Mouse (Mus musculus) forebrain, embryonic 16.5 days (tissue): ENCODE data around the gene Dcaf4. TPM values are rescaled to one million over a fixed set of nuclear protein-coding genes. Genes with fewer than 3 reads are reported as not detected.

Experiments used
- ATAC-seq: fragments of 200-750 bp; cut with Nextera tagmentation; 2 replicates; pipeline ENCODE4 v1.8.0; 2017; ENCODE audit warnings: mild to moderate bottlenecking, moderate library complexity
- H3K27ac ChIP-seq: fragments of 300-500 bp; sonication (generic); 2 replicates; pipeline ENCODE4 v1.5.1; 2014; ENCODE audit warnings: low read length, control low read depth
- H3K27me3 ChIP-seq: fragments of 300-500 bp; sonication (generic); replicated peaks from 2 replicates; pipeline ENCODE4 v1.6.1; 2014; ENCODE audit warnings: low read length; ENCODE audit not compliant: control insufficient read depth, insufficient read depth
- H3K36me3 ChIP-seq: fragments of 300-500 bp; sonication (generic); 2 replicates; pipeline ENCODE4 v1.6.1; 2014; ENCODE audit not compliant: control insufficient read depth, insufficient read depth
- H3K4me1 ChIP-seq: fragments of 300-500 bp; sonication (generic); replicated peaks from 2 replicates; pipeline ENCODE4 v1.6.1; 2014; ENCODE audit warnings: low read length; ENCODE audit not compliant: control insufficient read depth, insufficient read depth
- H3K4me2 ChIP-seq: fragments of 300-500 bp; sonication (generic); 2 replicates; pipeline ENCODE4 v1.6.1; 2014; ENCODE audit warnings: mild to moderate bottlenecking, low read length, control low read depth
- H3K4me3 ChIP-seq: fragments of 300-500 bp; sonication (generic); replicated peaks from 2 replicates; pipeline ENCODE4 v1.5.1; 2014; ENCODE audit warnings: mild to moderate bottlenecking, low read length, control low read depth
- H3K9ac ChIP-seq: fragments of 300-500 bp; sonication (generic); replicated peaks from 2 replicates; pipeline ENCODE4 v1.6.1; 2014; ENCODE audit warnings: low read depth, low read length, control low read depth
- H3K9me3 ChIP-seq: fragments of 300-500 bp; sonication (generic); 2 replicates; pipeline ENCODE4 v1.6.1; 2016; ENCODE audit warnings: low read length; ENCODE audit not compliant: control insufficient read depth
- WGBS: fragments of 180-500 bp; shearing (Covaris S2); extraction: QIAGEN DNeasy Blood & Tissue Kit; methylation state at CpG from one replicate; pipeline ENCODE4 v1.1.7; 2014; 5-methylcytosine and 5-hydroxymethylcytosine counted together
- polyA plus RNA-seq: library from polyadenylated mRNA; unstranded; fragments of >200 nt; fragmentation: Nextera tagmentation; extraction: Ambion mirVana; gene quantifications from 2 replicates; pipeline ENCODE4 v1.2.1, GENCODE M21; 2015

The Dcaf4 gene
- polyA plus RNA-seq, 1 experiment from 2014 or later = 51.1 TPM

- under 1% methylated on average over 24 of the region's 24 CpGs for WGBS
- Histone ChIP-seq H3K9ac (peak overlapping the region; percentile 66), H3K4me2 (peak overlapping the region; percentile 99), H3K27me3 (no peaks in the 10 kb centered on the region), H3K36me3 (no peaks in the 10 kb centered on the region), H3K9me3 (no peaks in the 10 kb centered on the region), H3K4me1 (peaks cover 28% of the 10 kb centered on the region), H3K27ac (no peak overlapping the region), H3K4me3 (peak overlapping the region; percentile 78)
- ATAC-seq = no peak
Measured at GRCm38 (mm10) chr12:83484855-83485745, 35.2 kb upstream of the Dcaf4 start.

GRCm38 (mm10) chr12:83485911-83486670 is 34.2 kb upstream of the Dcaf4 start:
- 0 out of 2 replicates have a peak, but pooled peaks have one; percentile 15 for ATAC-seq
- Histone ChIP-seq H3K9me3 (no peaks in the 10 kb centered on the region), H3K9ac (peak overlapping the region; percentile 66), H3K4me2 (peak overlapping the region; percentile 99), H3K4me3 (peak overlapping the region; percentile 78), H3K36me3 (no peaks in the 10 kb centered on the region), H3K27ac (peak overlapping the region; percentile 32), H3K4me1 (peaks cover 28% of the 10 kb centered on the region), H3K27me3 (no peaks in the 10 kb centered on the region)
- WGBS = under 1% methylated on average over 53 of the region's 53 CpGs

- H3K9me3 ChIP-seq = peaks cover 3% of the 10 kb centered on the region; the same call in 1 of the 2 replicates
- no peaks in the 10 kb centered on the region for H3K36me3 ChIP-seq
- H3K9ac ChIP-seq = peak overlapping the region; percentile 66
- H3K27ac ChIP-seq = peak overlapping the region; percentile 77
- peaks cover 28% of the 10 kb centered on the region for H3K4me1 ChIP-seq
- ATAC-seq = peak; percentile 53
- peak overlapping the region; percentile 99 for H3K4me2 ChIP-seq
- under 1% methylated on average over 73 of the region's 73 CpGs for WGBS
- H3K4me3 ChIP-seq = peak overlapping the region; percentile 78
- no peaks in the 10 kb centered on the region for H3K27me3 ChIP-seq
Measured at GRCm38 (mm10) chr12:83486671-83487461, 33.4 kb upstream of the Dcaf4 start.

GRCm38 (mm10) chr12:83487476-83487991 is 32.7 kb upstream of the Dcaf4 start, which contains the start of gene Dpf3:
Dpf3 (minus strand) TSS chr12:83487716.
- WGBS = under 1% methylated on average over 31 of the region's 31 CpGs
- peaks cover 3% of the 10 kb centered on the region; the same call in 1 of the 2 replicates for H3K9me3 ChIP-seq
- H3K4me2 ChIP-seq = peak within 1 kb of the TSS; percentile 99

GRCm38 (mm10) chr12:83488211-83488941 is 31.9 kb upstream of the Dcaf4 start:
- peak overlapping the region; percentile 78 for H3K4me3 ChIP-seq
- peaks cover 3% of the 10 kb centered on the region; the same call in 1 of the 2 replicates for H3K9me3 ChIP-seq
- no peak overlapping the region for H3K9ac ChIP-seq
- peak overlapping the region; percentile 99 for H3K4me2 ChIP-seq
- H3K27me3 ChIP-seq = no peaks in the 10 kb centered on the region
- peaks cover 28% of the 10 kb centered on the region for H3K4me1 ChIP-seq
- no peak overlapping the region for H3K27ac ChIP-seq
- under 1% methylated on average over 29 of the region's 29 CpGs for WGBS
- ATAC-seq = no peak
- H3K36me3 ChIP-seq = no peaks in the 10 kb centered on the region

More at GRCm38 (mm10) chr12:83487476-83487991, 32.7 kb upstream of the Dcaf4 start, which contains the start of gene Dpf3:
- Histone ChIP-seq H3K27me3 (no peaks in the 10 kb centered on the region), H3K36me3 (no peaks in the 10 kb centered on the region), H3K4me3 (peak within 1 kb of the TSS; percentile 78), H3K27ac (peak within 1 kb of the TSS; percentile 77), H3K9ac (peak within 1 kb of the TSS; percentile 66), H3K4me1 (peaks cover 28% of the 10 kb centered on the region)
- ATAC-seq = peak; percentile 92

GRCm38 (mm10) chr12:83489748-83490147 is 30.5 kb upstream of the Dcaf4 start:
- no peak overlapping the region for H3K4me3 ChIP-seq
- ATAC-seq = no peak
- WGBS = 29% methylated on average over 2 of the region's 2 CpGs

GRCm38 (mm10) chr12:83491609-83492008 is 28.7 kb upstream of the Dcaf4 start:
- Histone ChIP-seq H3K9me3 (peaks cover 3% of the 10 kb centered on the region; the same call in 1 of the 2 replicates), H3K27me3 (no peaks in the 10 kb centered on the region), H3K4me3 (no peak overlapping the region), H3K36me3 (no peaks in the 10 kb centered on the region), H3K27ac (no peak overlapping the region), H3K9ac (no peak overlapping the region), H3K4me1 (peaks cover 15% of the 10 kb centered on the region), H3K4me2 (no peak overlapping the region)
- ATAC-seq = no peak
- 79% methylated on average over 1 of the region's 1 CpGs for WGBS

More at GRCm38 (mm10) chr12:83489748-83490147, 30.5 kb upstream of the Dcaf4 start:
- H3K36me3 ChIP-seq = no peaks in the 10 kb centered on the region
- H3K9me3 ChIP-seq = peaks cover 3% of the 10 kb centered on the region; the same call in 1 of the 2 replicates
- H3K27ac ChIP-seq = no peak overlapping the region
- no peak overlapping the region for H3K9ac ChIP-seq
- H3K27me3 ChIP-seq = no peaks in the 10 kb centered on the region
- peaks cover 23% of the 10 kb centered on the region for H3K4me1 ChIP-seq
- H3K4me2 ChIP-seq = no peak overlapping the region

- H3K4me3 ChIP-seq = no peak overlapping the region
- no peak for ATAC-seq
- 88% methylated on average over 3 of the region's 3 CpGs for WGBS
Measured at GRCm38 (mm10) chr12:83492808-83493207, 27.5 kb upstream of the Dcaf4 start.

More at GRCm38 (mm10) chr12:83492808-83493207, 27.5 kb upstream of the Dcaf4 start:
- H3K4me1 ChIP-seq = peaks cover 14% of the 10 kb centered on the region
- no peak overlapping the region for H3K4me2 ChIP-seq
- no peaks in the 10 kb centered on the region for H3K36me3 ChIP-seq
- H3K27ac ChIP-seq = no peak overlapping the region
- no peak overlapping the region for H3K9ac ChIP-seq
- peaks cover 3% of the 10 kb centered on the region; the same call in 1 of the 2 replicates for H3K9me3 ChIP-seq
- no peaks in the 10 kb centered on the region for H3K27me3 ChIP-seq
